Mouse (Mus musculus) intestine, embryonic 14.5 days (tissue): ENCODE measurements around the gene Tshz2. TPM values are rescaled to one million over a fixed set of nuclear protein-coding genes. Genes with fewer than 3 reads are reported as not detected.

Source experiments
- ATAC-seq: fragments of 200-750 bp; cut with Nextera tagmentation; replicated peaks from 2 replicates; pipeline ENCODE4 v1.8.0; 2017; ENCODE audit warnings: low read depth, moderate number of reproducible peaks, moderate TSS enrichment, moderate library complexity; ENCODE audit not compliant: low FRiP score, low TSS enrichment
- DNase-seq: peaks from one replicate; pipeline ENCODE4 v3.0.0-alpha.2; 2018; ENCODE audit warnings: low spot score
- H3K27ac ChIP-seq: fragments of 300-500 bp; sonication (generic); 2 replicates; pipeline ENCODE4 v1.5.1; 2014; ENCODE audit warnings: low read depth, mild to moderate bottlenecking, control low read depth
- H3K27me3 ChIP-seq: fragments of 300-500 bp; sonication (generic); replicated peaks from 2 replicates; pipeline ENCODE4 v1.6.1; 2014; ENCODE audit warnings: low read length, control low read depth; ENCODE audit not compliant: control insufficient read depth, insufficient read depth
- H3K36me3 ChIP-seq: fragments of 300-500 bp; sonication (generic); 2 replicates; pipeline ENCODE4 v1.6.1; 2014; ENCODE audit warnings: low read length, control low read depth; ENCODE audit not compliant: control insufficient read depth, insufficient read depth
- H3K4me1 ChIP-seq: fragments of 300-500 bp; sonication (generic); replicated peaks from 2 replicates; pipeline ENCODE4 v1.6.1; 2014; ENCODE audit warnings: low read length, control low read depth, mixed read lengths; ENCODE audit not compliant: control insufficient read depth, insufficient read depth
- H3K4me2 ChIP-seq: fragments of 300-500 bp; sonication (generic); 2 replicates; pipeline ENCODE4 v1.6.1; 2014; ENCODE audit warnings: low read length
- H3K4me3 ChIP-seq: fragments of 300-500 bp; sonication (generic); 2 replicates; pipeline ENCODE4 v1.5.1; 2014; ENCODE audit warnings: low read depth, low read length, control low read depth, mixed read lengths
- H3K9ac ChIP-seq: fragments of 300-500 bp; sonication (generic); 2 replicates; pipeline ENCODE4 v1.6.1; 2014; ENCODE audit warnings: mild to moderate bottlenecking, low read length
- H3K9me3 ChIP-seq: fragments of 300-500 bp; sonication (generic); 2 replicates; pipeline ENCODE4 v1.6.1; 2016; ENCODE audit warnings: low read length, control low read depth; ENCODE audit not compliant: control insufficient read depth
- WGBS: fragments of 180-500 bp; shearing (Covaris S2); extraction: QIAGEN DNeasy Blood & Tissue Kit; methylation state at CpG from one replicate; pipeline ENCODE4 v1.1.7; 2014; 5-methylcytosine and 5-hydroxymethylcytosine counted together
- polyA plus RNA-seq: library from polyadenylated mRNA; unstranded; fragments of >200 nt; fragmentation: Nextera tagmentation; extraction: Ambion mirVana; gene quantifications from 2 replicates; pipeline ENCODE4 v1.2.1, GENCODE M21; 2014

Tshz2 gene
- polyA plus RNA-seq, 1 experiment from 2014 or later, result 20.3 TPM

GRCm38 (mm10) chr2:169958736-169959573 is 326.1 kb downstream of the Tshz2 start:
- H3K4me1 ChIP-seq, result peaks cover 10% of the 10 kb centered on the region; the same call in 1 of the 2 replicates
- WGBS, result 47% methylated on average over 17 of the region's 17 CpGs
- no peaks in the 10 kb centered on the region for H3K9me3 ChIP-seq
- H3K27me3 ChIP-seq, result no peaks in the 10 kb centered on the region
- H3K4me2 ChIP-seq, result no peak overlapping the region
- ATAC-seq, result no peak
- DNase-seq, result no peak
- no peak overlapping the region for H3K9ac ChIP-seq
- H3K27ac ChIP-seq, result no peak overlapping the region
- H3K36me3 ChIP-seq, result no peaks in the 10 kb centered on the region
- no peak overlapping the region for H3K4me3 ChIP-seq

- no peaks in the 10 kb centered on the region for H3K27me3 ChIP-seq
- H3K4me2 ChIP-seq, result peak overlapping the region; percentile 48
- no peaks in the 10 kb centered on the region for H3K36me3 ChIP-seq
- H3K9me3 ChIP-seq, result no peaks in the 10 kb centered on the region
- peak overlapping the region; percentile 13 for H3K4me3 ChIP-seq
- WGBS, result 28% methylated on average over 24 of the region's 24 CpGs
- H3K9ac ChIP-seq, result no peak overlapping the region; the same call in 1 of the 2 replicates
- ATAC-seq (no peak), DNase-seq (no peak)
- H3K27ac ChIP-seq, result no peak overlapping the region
- peaks cover 10% of the 10 kb centered on the region; the same call in 1 of the 2 replicates for H3K4me1 ChIP-seq
Measured at GRCm38 (mm10) chr2:169961463-169962230, 328.8 kb downstream of the Tshz2 start.

- WGBS, result 46% methylated on average over 8 of the region's 8 CpGs
- DNase-seq, result no peak
- Histone ChIP-seq H3K4me2 (peak overlapping the region; percentile 48), H3K36me3 (no peaks in the 10 kb centered on the region), H3K9ac (no peak overlapping the region), H3K4me3 (no peak overlapping the region), H3K4me1 (peaks cover 10% of the 10 kb centered on the region; the same call in 1 of the 2 replicates), H3K27ac (no peak overlapping the region), H3K9me3 (no peaks in the 10 kb centered on the region), H3K27me3 (no peaks in the 10 kb centered on the region)
- no peak for ATAC-seq
Measured at GRCm38 (mm10) chr2:169962231-169962600, 329.4 kb downstream of the Tshz2 start.

- 49% methylated on average over 8 of the region's 8 CpGs for WGBS
- Histone ChIP-seq H3K4me1 (peaks cover 10% of the 10 kb centered on the region; the same call in 1 of the 2 replicates), H3K27me3 (no peaks in the 10 kb centered on the region), H3K9ac (no peak overlapping the region), H3K4me3 (no peak overlapping the region), H3K9me3 (no peaks in the 10 kb centered on the region), H3K36me3 (no peaks in the 10 kb centered on the region), H3K4me2 (no peak overlapping the region), H3K27ac (no peak overlapping the region)
- DNase-seq, result no peak
- no peak for ATAC-seq
Measured at GRCm38 (mm10) chr2:169962776-169963175, 330.0 kb downstream of the Tshz2 start.

- no peak overlapping the region for H3K9ac ChIP-seq
- DNase-seq (no peak), ATAC-seq (no peak)
- no peaks in the 10 kb centered on the region for H3K27me3 ChIP-seq
- H3K4me3 ChIP-seq, result no peak overlapping the region
- no peak overlapping the region for H3K4me2 ChIP-seq
- no peaks in the 10 kb centered on the region for H3K36me3 ChIP-seq
- no peaks in the 10 kb centered on the region for H3K4me1 ChIP-seq
- H3K27ac ChIP-seq, result no peak overlapping the region
- 98% methylated on average over 6 of the region's 6 CpGs for WGBS
- peaks cover 11% of the 10 kb centered on the region for H3K9me3 ChIP-seq
Measured at GRCm38 (mm10) chr2:169970481-169970880, 337.7 kb downstream of the Tshz2 start.

- no peak overlapping the region for H3K4me2 ChIP-seq
- H3K9ac ChIP-seq, result no peak overlapping the region
- no peaks in the 10 kb centered on the region for H3K27me3 ChIP-seq
- H3K27ac ChIP-seq, result no peak overlapping the region
- no peaks in the 10 kb centered on the region for H3K9me3 ChIP-seq
- no peaks in the 10 kb centered on the region for H3K4me1 ChIP-seq
- H3K36me3 ChIP-seq, result no peaks in the 10 kb centered on the region
- no peak overlapping the region for H3K4me3 ChIP-seq
- DNase-seq (no peak), ATAC-seq (no peak)
- WGBS, result 91% methylated on average over 10 of the region's 10 CpGs
Measured at GRCm38 (mm10) chr2:169982925-169983324, 350.1 kb downstream of the Tshz2 start.

GRCm38 (mm10) chr2:169987186-169987585 is 354.4 kb downstream of the Tshz2 start:
- H3K4me2 ChIP-seq, result no peak overlapping the region

GRCm38 (mm10) chr2:169989186-169989585 is 356.4 kb downstream of the Tshz2 start:
- no peak overlapping the region for H3K9ac ChIP-seq
- no peak overlapping the region for H3K4me3 ChIP-seq
- no peaks in the 10 kb centered on the region for H3K27me3 ChIP-seq
- H3K27ac ChIP-seq, result no peak overlapping the region
- H3K4me1 ChIP-seq, result no peaks in the 10 kb centered on the region
- H3K4me2 ChIP-seq, result no peak overlapping the region
- H3K36me3 ChIP-seq, result no peaks in the 10 kb centered on the region
- H3K9me3 ChIP-seq, result no peaks in the 10 kb centered on the region
- ATAC-seq (no peak), DNase-seq (no peak)
- 88% methylated on average over 1 of the region's 1 CpGs for whole genome bisulfite sequencing

More at GRCm38 (mm10) chr2:169987186-169987585, 354.4 kb downstream of the Tshz2 start:
- 57% methylated on average over 13 of the region's 13 CpGs for WGBS
- Histone ChIP-seq H3K4me3 (no peak overlapping the region), H3K36me3 (no peaks in the 10 kb centered on the region), H3K9me3 (no peaks in the 10 kb centered on the region), H3K4me1 (no peaks in the 10 kb centered on the region), H3K27me3 (no peaks in the 10 kb centered on the region), H3K27ac (no peak overlapping the region), H3K9ac (no peak overlapping the region)
- DNase-seq (no peak), ATAC-seq (no peak)
